Mouse (Mus musculus): ENCODE measurements around the gene Nanos3. TPM values are rescaled to one million over a fixed set of nuclear protein-coding genes. Genes with fewer than 3 reads are reported as not detected.

The Nanos3 gene
- polyA plus RNA-seq, 1 experiment from 2014 or later = 12.4 TPM

DNA sequence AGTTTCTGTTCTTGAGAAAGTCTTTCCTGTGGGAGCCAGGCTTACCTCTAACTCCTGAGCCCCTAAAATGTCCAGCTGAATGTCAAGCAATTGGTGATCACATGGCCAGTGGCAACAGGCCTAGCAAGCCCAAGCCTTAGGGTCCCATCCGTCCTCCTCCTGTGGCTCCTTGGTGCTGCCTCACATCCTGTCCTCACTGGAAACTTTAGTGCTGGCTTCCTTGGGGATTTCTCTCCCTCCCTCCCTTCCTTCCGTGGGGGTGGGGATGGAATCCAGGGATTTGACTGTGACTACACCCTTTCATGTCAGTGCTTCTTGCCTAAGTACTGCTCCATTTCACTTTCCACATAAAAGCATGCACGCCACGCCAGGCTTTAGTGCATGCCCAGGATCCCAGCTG, 4.6 kb upstream of the Nanos3 start:
- no peak for ATAC-seq (ENCODE audit: low read depth)
- H3K36me3 ChIP-seq (ENCODE audit: control insufficient read depth, insufficient read depth, low read length) = no peaks in the 10 kb centered on the region
- whole genome bisulfite sequencing = 50% methylated on average over 4 of the region's 4 CpGs

DNA sequence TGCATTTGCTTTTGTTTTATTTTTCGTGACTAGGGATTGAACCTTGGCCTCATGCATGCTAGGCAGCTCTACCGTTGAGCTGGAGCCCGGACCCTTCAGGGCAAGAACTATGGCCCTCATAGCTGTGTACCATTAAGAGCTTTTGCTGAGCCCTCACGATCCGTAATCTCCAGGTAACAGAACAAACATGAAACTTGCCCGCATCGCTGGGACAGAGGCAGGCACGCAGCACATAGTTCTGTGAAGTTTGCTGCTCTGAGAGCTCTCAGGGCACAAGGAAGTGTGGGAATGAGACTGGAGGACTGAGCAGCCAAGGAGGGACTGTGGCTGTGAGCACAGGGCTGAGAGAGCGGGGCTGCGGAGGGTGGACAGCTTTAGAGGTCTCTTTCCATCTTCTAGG, 3.7 kb upstream of the Nanos3 start:
- Histone ChIP-seq H3K9me3 (ENCODE audit: control insufficient read depth, low read length) (no peaks in the 10 kb centered on the region), H3K27me3 (ENCODE audit: control insufficient read depth, insufficient read depth, low read length) (no peaks in the 10 kb centered on the region), H3K4me3 (ENCODE audit: low read depth, low read length) (no peak overlapping the region), H3K4me2 (ENCODE audit: low read depth, low read length) (no peak overlapping the region), H3K27ac (ENCODE audit: low read depth, low read length) (no peak overlapping the region), H3K4me1 (ENCODE audit: control insufficient read depth, insufficient read depth, low read length) (peaks cover 3% of the 10 kb centered on the region; the same call in 1 of the 2 replicates), H3K9ac (replicated peaks; ENCODE audit: low read depth, low read length) (no peak overlapping the region), H3K36me3 (ENCODE audit: control insufficient read depth, insufficient read depth, low read length) (no peaks in the 10 kb centered on the region)
- ATAC-seq (ENCODE audit: low read depth) = no peak
- 89% methylated on average over 10 of the region's 10 CpGs for WGBS

More for the DNA sequence above, 4.6 kb upstream of the Nanos3 start:
- H3K27ac ChIP-seq (ENCODE audit: low read depth, low read length) = no peak overlapping the region
- no peaks in the 10 kb centered on the region for H3K27me3 ChIP-seq (ENCODE audit: control insufficient read depth, insufficient read depth, low read length)
- H3K9me3 ChIP-seq (ENCODE audit: control insufficient read depth, low read length) = no peaks in the 10 kb centered on the region
- H3K4me1 ChIP-seq (ENCODE audit: control insufficient read depth, insufficient read depth, low read length) = no peaks in the 10 kb centered on the region; the same call in 1 of the 2 replicates
- no peak overlapping the region for H3K9ac ChIP-seq (replicated peaks; ENCODE audit: low read depth, low read length)
- H3K4me2 ChIP-seq (ENCODE audit: low read depth, low read length) = no peak overlapping the region
- no peak overlapping the region for H3K4me3 ChIP-seq (ENCODE audit: low read depth, low read length)

DNA sequence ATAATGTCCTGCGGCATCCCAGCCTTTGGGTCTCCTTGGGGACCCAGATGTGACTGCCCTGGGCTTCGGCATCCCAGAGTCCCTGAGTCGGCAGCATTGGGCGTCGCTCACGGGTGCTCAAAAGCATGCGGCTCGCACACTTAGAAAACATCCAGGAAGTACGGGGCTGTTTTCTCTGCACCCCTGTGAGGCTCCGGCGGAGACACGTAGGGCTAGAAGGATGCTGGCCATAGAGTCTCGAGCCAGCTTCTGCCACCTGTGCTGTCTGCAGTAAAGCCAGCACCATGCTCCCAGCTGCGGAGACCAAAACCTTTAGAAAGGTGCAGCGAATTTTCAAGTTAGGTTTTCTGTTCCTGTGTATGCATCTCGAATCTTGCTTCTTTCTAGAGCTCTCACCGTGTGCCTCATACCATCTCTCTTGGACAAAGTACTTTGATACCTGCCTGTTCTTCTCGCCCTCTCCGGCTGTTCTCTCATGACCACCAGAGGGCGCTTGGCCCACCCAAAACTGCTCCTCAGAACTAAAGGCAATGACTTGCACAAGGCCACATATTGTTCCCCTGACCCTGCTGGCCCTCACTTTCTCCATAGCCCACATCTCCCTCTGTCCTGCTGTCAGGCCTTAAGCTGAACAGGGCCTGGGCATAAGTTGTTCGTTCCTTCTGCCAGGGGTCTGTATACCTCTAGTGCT, 2.2 kb upstream of the Nanos3 start:
- Histone ChIP-seq H3K4me1 (ENCODE audit: control insufficient read depth, insufficient read depth, low read length) (peaks cover 10% of the 10 kb centered on the region), H3K4me3 (ENCODE audit: low read depth, low read length) (peak overlapping the region; percentile 20), H3K4me2 (ENCODE audit: low read depth, low read length) (peak overlapping the region; percentile 54), H3K9me3 (ENCODE audit: control insufficient read depth, low read length) (no peaks in the 10 kb centered on the region), H3K27me3 (ENCODE audit: control insufficient read depth, insufficient read depth, low read length) (no peaks in the 10 kb centered on the region), H3K27ac (ENCODE audit: low read depth, low read length) (no peak overlapping the region), H3K36me3 (ENCODE audit: control insufficient read depth, insufficient read depth, low read length) (no peaks in the 10 kb centered on the region), H3K9ac (replicated peaks; ENCODE audit: low read depth, low read length) (0 out of 2 replicates have a peak overlapping the region, but pooled peaks have one; percentile 28)
- no peak for ATAC-seq (ENCODE audit: low read depth)
- 3% methylated on average over 21 of the region's 21 CpGs for WGBS

DNA sequence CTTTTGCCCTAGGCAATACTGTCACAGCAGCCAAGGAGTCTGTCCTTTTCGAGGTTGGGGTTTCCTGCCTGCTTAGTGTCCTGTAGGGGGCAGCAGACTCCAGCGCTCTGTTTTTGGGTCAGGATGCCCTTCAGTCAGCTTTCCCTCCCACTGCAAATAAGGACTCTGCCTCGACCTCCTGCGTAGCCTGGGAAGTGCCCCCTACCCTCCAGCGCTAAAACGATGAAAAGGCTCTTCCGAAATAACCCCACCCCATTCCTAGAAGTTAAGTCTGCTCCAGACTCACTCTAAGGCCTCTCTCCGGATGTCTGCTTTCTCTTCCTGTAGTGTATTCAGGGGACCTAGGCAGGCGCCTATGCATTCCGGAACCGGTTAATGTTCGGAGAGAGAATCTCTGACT, 1.5 kb upstream of the Nanos3 start:
- Histone ChIP-seq H3K27ac (ENCODE audit: low read depth, low read length) (no peak overlapping the region), H3K9me3 (ENCODE audit: control insufficient read depth, low read length) (no peaks in the 10 kb centered on the region), H3K9ac (replicated peaks; ENCODE audit: low read depth, low read length) (0 out of 2 replicates have a peak overlapping the region, but pooled peaks have one; percentile 28), H3K4me1 (ENCODE audit: control insufficient read depth, insufficient read depth, low read length) (peaks cover 12% of the 10 kb centered on the region), H3K4me3 (ENCODE audit: low read depth, low read length) (peak overlapping the region; percentile 20), H3K27me3 (ENCODE audit: control insufficient read depth, insufficient read depth, low read length) (no peaks in the 10 kb centered on the region), H3K4me2 (ENCODE audit: low read depth, low read length) (peak overlapping the region; percentile 54), H3K36me3 (ENCODE audit: control insufficient read depth, insufficient read depth, low read length) (no peaks in the 10 kb centered on the region)
- WGBS = 1% methylated on average over 12 of the region's 12 CpGs
- no peak for ATAC-seq (ENCODE audit: low read depth)

DNA sequence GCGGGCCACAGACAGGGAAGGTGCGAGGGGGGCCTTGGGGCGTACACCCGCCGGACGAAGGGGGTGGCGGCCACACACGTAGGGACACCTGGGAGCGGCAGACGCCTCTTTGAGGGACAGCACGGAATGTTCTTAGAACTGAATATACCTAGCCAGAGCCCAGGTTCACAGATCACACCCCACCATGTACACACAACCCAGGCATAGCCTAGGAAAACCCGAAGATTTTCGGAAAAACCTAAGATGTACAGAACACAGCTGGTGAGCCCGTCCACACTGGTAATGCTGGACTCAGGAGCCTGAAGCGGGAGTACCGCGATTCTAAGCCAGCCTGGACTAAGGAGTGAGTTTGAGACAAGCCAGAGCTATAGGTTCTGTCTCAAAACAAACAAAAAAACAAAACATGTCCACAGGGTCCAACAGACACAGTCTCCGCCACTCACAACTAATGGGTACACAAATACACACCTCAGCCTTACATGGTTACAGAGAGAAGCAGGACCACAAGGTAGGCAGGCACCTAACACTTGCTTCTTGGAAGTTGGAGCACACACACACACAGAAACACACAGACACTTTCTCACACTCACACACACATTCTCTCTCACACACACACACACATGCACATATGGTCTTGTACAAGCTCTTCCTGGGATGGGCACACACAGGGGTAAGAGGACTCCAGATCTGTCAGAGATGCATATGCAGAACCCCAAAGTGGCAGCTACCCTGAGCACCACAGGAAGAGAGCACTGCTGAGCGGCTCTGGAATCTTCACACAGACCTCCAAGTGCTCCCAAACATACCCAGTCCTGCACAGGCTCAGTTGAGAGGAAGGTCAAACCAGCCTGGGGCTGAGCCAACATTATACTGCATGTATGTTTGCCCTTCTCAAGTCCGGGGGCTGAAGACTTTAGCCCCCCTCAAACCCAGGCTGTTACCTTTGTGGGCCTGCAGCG, 653 bp downstream of the Nanos3 start:
- Histone ChIP-seq H3K4me2 (ENCODE audit: low read depth, low read length) (peak overlapping the region; percentile 90), H3K27me3 (ENCODE audit: control insufficient read depth, insufficient read depth, low read length) (no peaks in the 10 kb centered on the region), H3K36me3 (ENCODE audit: control insufficient read depth, insufficient read depth, low read length) (no peaks in the 10 kb centered on the region), H3K9me3 (ENCODE audit: control insufficient read depth, low read length) (no peaks in the 10 kb centered on the region), H3K4me1 (ENCODE audit: control insufficient read depth, insufficient read depth, low read length) (peaks cover 34% of the 10 kb centered on the region), H3K9ac (replicated peaks; ENCODE audit: low read depth, low read length) (peak overlapping the region; percentile 99), H3K27ac (ENCODE audit: low read depth, low read length) (peak overlapping the region; percentile 97), H3K4me3 (ENCODE audit: low read depth, low read length) (peak overlapping the region; percentile 79)
- WGBS = 19% methylated on average over 21 of the region's 21 CpGs
- ATAC-seq (ENCODE audit: low read depth) = no peak

DNA sequence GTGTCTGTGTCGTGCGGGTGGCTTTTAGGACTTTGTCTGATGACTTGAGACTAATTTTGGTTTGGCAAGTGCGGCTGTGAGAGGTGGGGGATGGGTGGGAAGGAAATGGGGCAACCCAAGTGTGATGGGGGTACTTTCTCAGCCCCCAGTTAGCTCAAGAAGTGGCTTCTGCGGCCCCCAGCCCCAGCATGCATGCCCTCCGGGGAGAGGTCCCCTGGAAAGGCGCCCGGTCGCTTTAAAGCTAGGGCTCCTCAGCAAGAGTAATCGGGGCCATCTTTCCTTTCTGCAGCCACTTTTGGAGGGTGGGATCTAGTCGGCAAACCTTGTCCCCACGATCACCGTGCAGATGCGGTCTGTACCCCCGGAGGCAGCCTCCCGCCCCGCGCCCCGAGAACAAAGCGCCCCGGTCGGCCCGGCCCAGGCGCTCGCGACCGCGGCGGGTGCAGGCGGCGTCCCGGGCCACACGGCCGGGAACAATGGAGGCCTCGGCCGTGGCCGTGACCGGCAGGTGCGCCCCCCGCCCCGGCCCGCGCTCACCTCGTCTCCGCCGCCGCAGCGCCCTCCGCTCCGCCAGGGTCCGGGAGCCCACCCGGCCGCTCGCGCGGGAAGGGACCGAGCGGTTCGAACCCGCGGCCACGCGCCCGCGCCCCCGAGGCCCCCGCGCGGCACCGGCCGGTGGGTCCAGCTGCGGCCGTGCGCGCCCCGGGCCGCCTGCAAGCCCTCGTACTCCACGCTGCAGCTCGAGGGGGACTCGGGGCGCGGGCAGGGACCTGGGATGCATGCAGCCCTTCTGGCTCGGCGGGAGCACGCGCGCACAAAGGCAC, 1.5 kb downstream of the Nanos3 start:
- Histone ChIP-seq H3K9me3 (ENCODE audit: control insufficient read depth, low read length) (no peaks in the 10 kb centered on the region), H3K4me1 (ENCODE audit: control insufficient read depth, insufficient read depth, low read length) (peaks cover 39% of the 10 kb centered on the region), H3K9ac (replicated peaks; ENCODE audit: low read depth, low read length) (peak overlapping the region; percentile 99), H3K4me2 (ENCODE audit: low read depth, low read length) (peak overlapping the region; percentile 90), H3K4me3 (ENCODE audit: low read depth, low read length) (peak overlapping the region; percentile 79), H3K36me3 (ENCODE audit: control insufficient read depth, insufficient read depth, low read length) (no peaks in the 10 kb centered on the region), H3K27me3 (ENCODE audit: control insufficient read depth, insufficient read depth, low read length) (no peaks in the 10 kb centered on the region), H3K27ac (ENCODE audit: low read depth, low read length) (peak overlapping the region; percentile 97)
- ATAC-seq (ENCODE audit: low read depth) = peak; percentile 68
- WGBS = under 1% methylated on average over 64 of the region's 87 CpGs

DNA sequence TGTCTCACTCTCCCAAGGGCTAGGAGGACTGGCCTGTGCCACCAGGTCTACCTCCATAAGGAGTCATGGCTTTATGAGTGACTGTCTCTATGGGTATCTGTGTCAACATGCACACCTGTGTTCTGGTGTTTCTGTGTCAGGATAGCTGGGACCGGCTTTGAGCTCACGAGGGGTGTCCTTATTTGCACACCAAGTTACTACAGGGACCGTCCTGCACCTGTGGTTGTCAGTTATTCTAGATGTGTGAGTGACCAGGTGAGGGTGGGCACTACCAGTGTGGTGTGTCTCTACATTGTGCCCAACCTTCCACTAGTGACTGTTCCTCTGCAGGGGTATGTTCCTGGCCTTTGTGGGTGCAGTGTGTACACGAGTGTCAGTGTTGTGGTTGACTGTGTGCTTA, 2.2 kb downstream of the Nanos3 start:
- peaks cover 39% of the 10 kb centered on the region for H3K4me1 ChIP-seq (ENCODE audit: control insufficient read depth, insufficient read depth, low read length)
- 53% methylated on average over 4 of the region's 4 CpGs for WGBS
- H3K9ac ChIP-seq (replicated peaks; ENCODE audit: low read depth, low read length) = peak overlapping the region; percentile 99
- peak overlapping the region; percentile 97 for H3K27ac ChIP-seq (ENCODE audit: low read depth, low read length)
- H3K9me3 ChIP-seq (ENCODE audit: control insufficient read depth, low read length) = no peaks in the 10 kb centered on the region
- H3K36me3 ChIP-seq (ENCODE audit: control insufficient read depth, insufficient read depth, low read length) = no peaks in the 10 kb centered on the region
- H3K4me3 ChIP-seq (ENCODE audit: low read depth, low read length) = peak overlapping the region; percentile 79
- H3K4me2 ChIP-seq (ENCODE audit: low read depth, low read length) = peak overlapping the region; percentile 90
- ATAC-seq (ENCODE audit: low read depth) = no peak
- no peaks in the 10 kb centered on the region for H3K27me3 ChIP-seq (ENCODE audit: control insufficient read depth, insufficient read depth, low read length)

DNA sequence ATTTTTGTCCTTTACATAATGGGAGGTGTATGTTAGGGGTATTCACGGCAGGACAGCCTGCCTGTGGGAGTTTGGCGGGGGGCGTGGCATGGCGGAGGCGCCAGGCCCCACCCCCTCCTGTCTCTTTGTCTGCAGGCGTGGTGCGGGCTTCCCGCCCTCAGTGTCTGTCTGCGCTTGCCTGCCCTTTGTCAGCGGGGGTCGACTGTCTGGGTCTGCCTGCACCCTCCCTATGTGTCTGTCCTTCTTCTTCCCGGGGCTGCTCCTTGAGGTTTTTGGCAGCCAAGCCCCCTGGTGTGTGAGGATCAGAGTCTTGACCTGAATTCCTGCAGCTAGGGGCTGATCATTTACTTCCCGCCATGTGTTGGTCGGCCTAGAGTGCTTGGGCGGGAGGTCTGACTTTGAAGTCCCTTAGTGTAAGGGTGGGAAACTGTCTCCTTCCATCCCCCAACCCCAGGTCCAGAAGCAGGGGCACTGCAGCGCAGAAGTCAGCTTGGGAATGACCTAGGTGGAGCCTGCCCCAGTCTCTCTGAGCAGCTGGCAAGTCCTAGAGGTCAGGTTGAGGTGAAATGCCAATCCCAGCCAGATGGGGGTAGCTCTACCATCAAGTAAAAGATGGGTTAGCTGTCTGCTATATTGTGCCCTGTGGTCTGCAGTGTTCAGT, 4.4 kb downstream of the Nanos3 start:
- Histone ChIP-seq H3K36me3 (ENCODE audit: control insufficient read depth, insufficient read depth, low read length) (peaks cover 4% of the 10 kb centered on the region; the same call in 1 of the 2 replicates), H3K27ac (ENCODE audit: low read depth, low read length) (peak overlapping the region; percentile 73), H3K9me3 (ENCODE audit: control insufficient read depth, low read length) (no peaks in the 10 kb centered on the region), H3K27me3 (ENCODE audit: control insufficient read depth, insufficient read depth, low read length) (no peaks in the 10 kb centered on the region), H3K4me1 (ENCODE audit: control insufficient read depth, insufficient read depth, low read length) (peaks cover 39% of the 10 kb centered on the region), H3K4me2 (ENCODE audit: low read depth, low read length) (peak overlapping the region; percentile 78), H3K9ac (replicated peaks; ENCODE audit: low read depth, low read length) (peak overlapping the region; percentile 34), H3K4me3 (ENCODE audit: low read depth, low read length) (peak overlapping the region; percentile 22)
- peak; percentile 61 for ATAC-seq (ENCODE audit: low read depth)
- under 1% methylated on average over 16 of the region's 16 CpGs for WGBS

Data from neural tube, embryonic 14.5 days (tissue).